Mouse (Mus musculus): ENCODE measurements around the gene Il21r. TPM values are rescaled to one million over a fixed set of nuclear protein-coding genes. Genes with fewer than 3 reads are reported as not detected.

Il21r gene
- total RNA-seq (2017), result 10.3 and 18.1 TPM in 2 replicates

DNA sequence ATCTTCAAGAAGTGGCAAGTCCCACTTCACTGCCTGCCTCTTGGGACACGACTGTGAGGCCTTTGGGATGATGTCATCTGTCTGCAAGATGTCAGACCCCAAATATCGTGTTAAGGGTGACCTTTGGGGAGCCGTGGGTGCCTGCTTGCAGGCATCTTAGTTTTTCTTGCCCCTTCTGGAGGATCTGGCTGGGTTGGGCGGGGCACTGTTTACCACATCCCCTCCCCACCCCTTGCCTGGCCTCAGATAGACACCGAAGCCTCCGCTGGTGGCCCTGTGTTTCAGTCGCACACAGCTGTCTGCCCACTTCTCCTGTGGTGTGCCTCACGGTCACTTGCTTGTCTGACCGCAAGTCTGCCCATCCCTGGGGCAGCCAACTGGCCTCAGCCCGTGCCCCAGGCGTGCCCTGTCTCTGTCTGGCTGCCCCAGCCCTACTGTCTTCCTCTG, at the start of gene Il21r:
Il21r (plus strand) TSS at position 245 of the 447 bp plus-strand sequence.
- ATAC-seq (replicated peaks in 1 of 2; ENCODE audit: insufficient read depth in 1 of 2, low FRiP score in 2 of 2, low TSS enrichment in 1 of 2, low read depth in 1 of 2, poor library complexity in 2 of 2, severe bottlenecking in 2 of 2), result peak; percentile 56 to 62

DNA sequence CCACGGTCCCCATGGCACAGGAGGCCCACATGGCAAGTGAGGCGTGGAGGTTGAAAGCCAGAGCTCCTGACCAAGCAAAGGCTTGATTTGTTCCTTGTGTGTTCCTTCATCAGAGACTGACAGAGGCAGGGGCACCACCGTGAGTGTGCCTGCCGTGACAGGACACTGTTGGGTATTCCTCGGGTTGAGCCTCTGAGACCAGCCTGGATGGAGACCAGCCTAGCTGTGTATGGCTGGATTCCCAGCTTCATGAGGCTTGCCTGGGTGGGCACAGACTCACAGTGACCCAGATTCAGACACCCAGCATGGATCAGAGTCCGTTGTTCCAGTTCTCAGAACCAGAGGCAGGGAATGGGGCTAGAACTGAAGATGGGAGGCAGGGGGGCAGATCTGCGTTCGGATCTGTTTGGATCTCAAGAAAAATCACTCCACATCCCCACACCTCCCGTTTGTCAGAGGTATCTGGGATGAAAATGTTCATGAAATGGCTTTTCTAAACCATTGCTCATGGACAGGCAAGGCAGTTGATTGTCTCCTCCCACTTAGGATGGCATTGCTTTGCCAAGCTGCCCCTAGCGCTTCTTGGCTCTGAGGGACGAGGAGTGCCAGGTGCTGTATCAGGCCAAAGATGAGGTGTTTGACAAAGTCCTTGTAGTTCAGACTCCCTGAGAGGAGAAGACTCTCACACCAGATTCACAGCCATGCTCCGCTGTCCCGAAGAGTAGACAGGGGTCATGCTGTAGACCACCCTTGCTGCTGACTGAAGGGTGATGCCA, 49.4 kb upstream of the Il21r start:
- no peak for ATAC-seq (replicated peaks in 1 of 2; ENCODE audit: insufficient read depth in 1 of 2, low FRiP score in 2 of 2, low TSS enrichment in 1 of 2, low read depth in 1 of 2, poor library complexity in 2 of 2, severe bottlenecking in 2 of 2)

DNA sequence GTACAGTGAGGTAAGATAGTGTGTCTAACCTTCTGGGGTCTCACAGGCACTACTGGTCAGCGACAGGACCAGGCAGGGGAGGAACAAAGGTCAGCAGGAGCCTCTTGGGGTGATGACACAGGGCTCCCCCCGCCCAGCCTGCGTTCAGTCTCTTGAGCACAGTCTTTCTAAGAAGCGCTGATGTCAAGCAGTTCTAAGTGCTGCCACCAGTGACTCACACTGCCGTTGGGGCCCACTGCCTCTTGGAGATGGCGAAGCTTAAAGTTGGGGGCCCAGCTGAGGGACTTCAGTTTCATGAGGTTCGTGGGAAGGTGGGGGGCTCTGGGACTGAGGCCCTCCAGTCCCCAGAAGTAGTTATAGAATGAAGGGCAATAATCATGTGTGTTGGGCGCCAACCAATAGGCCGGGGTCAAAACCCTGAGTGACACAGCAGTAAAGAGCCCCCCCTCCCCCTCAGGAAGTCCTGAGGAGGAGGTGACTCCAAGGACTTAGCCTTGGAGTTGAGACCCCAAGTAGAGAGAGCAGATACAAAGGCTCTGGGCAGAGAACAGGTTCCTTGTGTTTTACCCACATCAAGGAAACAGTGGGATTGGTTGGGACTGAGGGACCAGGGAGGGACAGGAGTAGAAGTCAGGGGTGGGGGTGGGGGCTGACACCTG, 48.6 kb upstream of the Il21r start:
- ATAC-seq (replicated peaks in 1 of 2; ENCODE audit: insufficient read depth in 1 of 2, low FRiP score in 2 of 2, low TSS enrichment in 1 of 2, low read depth in 1 of 2, poor library complexity in 2 of 2, severe bottlenecking in 2 of 2), result no peak

DNA sequence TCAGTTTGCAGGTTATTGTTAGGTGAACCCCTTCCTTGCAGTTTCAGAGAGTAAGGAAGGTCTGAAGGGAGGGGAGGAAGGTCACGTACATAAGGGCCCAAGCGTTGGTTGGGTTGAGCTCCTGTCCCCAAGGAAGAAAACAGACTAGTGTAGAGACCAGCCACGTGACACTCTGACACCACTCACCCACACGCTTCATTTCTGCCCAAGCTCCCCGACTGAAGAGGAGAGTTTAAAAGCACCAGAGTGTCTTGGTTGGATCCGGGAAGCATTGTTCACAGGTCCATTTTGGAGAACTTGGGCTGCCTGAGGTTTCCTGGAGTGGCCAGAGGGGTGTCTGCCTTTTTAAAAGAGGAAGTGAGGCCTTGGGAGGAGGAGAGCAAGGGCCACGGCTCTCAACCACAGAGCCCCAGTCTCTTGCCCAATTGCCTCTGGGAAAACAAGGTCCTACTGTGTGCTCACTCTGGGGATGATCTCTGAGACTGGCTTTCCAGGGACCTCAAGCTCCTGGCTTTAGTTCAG, 47.8 kb upstream of the Il21r start:
- ATAC-seq (replicated peaks in 1 of 2; ENCODE audit: insufficient read depth in 1 of 2, low FRiP score in 2 of 2, low TSS enrichment in 1 of 2, low read depth in 1 of 2, poor library complexity in 2 of 2, severe bottlenecking in 2 of 2), result peak; percentile 58 to 67

DNA sequence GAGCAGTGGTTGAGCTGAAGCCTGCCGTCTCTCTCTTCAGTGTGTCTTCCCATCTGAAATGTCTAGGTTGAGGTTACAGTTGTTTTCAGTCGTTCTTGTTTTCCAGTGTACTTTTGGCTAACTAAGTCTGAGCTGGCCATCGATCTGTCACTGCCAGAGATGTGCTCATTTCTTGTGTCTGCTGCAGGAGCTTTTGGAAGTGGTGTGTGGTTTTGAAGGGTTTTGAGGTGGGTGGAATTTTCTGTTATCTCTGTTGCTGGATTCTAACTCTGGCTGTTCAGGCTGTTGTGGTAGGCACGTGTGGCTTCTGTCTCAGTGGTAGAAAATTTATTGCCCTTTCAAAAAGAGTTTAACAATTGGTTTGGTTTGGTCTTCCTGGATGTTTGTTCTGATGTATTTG, 47.1 kb upstream of the Il21r start:
- ATAC-seq (replicated peaks in 1 of 2; ENCODE audit: insufficient read depth in 1 of 2, low FRiP score in 2 of 2, low TSS enrichment in 1 of 2, low read depth in 1 of 2, poor library complexity in 2 of 2, severe bottlenecking in 2 of 2), result peak in 1 of 2 experiments; percentile 2; a peak in 1 of 4 replicates

DNA sequence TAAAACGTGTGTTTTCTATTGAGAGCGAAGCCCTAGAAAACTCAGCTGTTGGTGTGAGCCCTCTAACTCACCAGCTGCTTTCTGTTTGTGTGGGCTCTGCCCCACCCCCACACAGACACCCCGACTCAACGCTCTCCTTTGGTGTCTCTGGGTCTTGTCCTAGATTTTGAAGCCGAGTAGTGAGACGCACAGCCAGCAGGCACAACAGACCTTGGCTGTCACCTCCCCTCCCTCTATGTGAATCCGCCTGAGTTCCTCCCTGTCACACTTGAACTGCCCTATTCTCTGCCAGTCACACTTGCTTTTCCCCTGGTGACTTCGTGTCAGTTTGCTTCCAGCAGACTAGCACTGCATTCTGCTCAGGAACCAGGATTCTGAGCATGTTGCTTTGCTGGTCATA, 46.4 kb upstream of the Il21r start:
- ATAC-seq (replicated peaks in 1 of 2; ENCODE audit: insufficient read depth in 1 of 2, low FRiP score in 2 of 2, low TSS enrichment in 1 of 2, low read depth in 1 of 2, poor library complexity in 2 of 2, severe bottlenecking in 2 of 2), result no peak

DNA sequence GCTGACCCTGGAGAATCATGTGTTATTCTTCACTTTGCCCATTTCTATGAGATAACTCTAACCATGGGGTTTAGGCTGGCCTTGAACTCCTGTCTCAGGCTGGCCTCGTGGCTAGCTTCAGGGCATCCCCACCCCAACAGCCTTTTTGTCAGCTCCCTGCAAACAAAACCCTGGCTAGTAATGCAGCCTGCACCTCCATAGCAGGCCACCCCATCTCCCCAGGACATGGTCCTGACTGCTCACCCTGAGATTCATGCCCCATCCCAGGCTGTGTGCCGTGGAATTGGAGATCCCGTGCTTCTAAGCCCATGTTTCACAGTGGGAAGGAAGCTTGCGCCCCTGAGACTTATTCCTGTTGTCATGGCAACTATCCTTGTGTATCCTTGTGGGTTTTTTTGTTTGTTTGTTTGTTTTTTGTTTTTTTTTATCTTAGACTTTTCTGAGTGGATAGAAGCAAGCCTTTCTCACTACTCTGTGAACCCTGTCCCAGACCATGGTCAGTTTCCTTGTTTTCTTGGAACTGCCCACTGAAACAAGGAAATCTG, 44.8 kb upstream of the Il21r start:
- ATAC-seq (replicated peaks in 1 of 2; ENCODE audit: insufficient read depth in 1 of 2, low FRiP score in 2 of 2, low TSS enrichment in 1 of 2, low read depth in 1 of 2, poor library complexity in 2 of 2, severe bottlenecking in 2 of 2), result no peak

DNA sequence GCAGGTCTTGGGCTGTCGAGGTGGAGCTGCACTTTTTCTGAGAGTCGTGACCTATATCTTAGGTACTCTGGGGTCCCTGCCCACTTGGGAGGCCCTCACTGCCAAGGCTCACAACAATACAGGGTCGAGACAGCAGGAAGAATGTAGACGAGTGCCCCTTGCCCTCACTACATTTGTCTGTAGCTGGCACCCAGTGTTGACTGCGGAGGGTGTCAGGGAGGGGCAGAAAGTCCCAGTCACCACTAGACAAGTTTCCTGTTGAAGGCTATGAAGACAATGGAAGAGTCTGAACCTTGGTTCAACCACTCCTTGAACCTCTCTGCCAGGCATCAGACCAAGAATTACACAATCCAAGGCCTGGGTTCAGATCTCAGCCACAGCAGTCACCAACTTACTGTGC, 44.2 kb upstream of the Il21r start:
- ATAC-seq (replicated peaks in 1 of 2; ENCODE audit: insufficient read depth in 1 of 2, low FRiP score in 2 of 2, low TSS enrichment in 1 of 2, low read depth in 1 of 2, poor library complexity in 2 of 2, severe bottlenecking in 2 of 2), result no peak

DNA sequence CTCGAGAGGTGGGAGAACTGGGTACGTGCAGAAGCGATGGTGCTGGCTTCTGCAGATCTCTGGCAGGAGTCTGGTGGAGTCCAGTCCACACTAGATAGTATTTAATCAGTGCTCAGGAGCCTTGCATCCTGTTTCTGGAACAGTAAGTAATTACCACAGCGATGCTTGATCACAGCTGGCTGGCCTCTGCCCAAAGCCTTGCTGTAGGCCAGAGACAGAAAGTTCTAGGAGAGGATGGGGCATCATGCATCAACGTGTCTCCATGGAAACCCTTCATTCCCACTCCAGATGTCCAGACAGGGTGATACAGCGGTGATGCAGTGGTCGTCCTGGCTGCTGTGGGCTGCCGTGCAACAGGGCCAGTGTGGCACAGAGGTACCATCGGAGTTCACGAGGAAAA, 43.7 kb upstream of the Il21r start:
- no peak for ATAC-seq (replicated peaks in 1 of 2; ENCODE audit: insufficient read depth in 1 of 2, low FRiP score in 2 of 2, low TSS enrichment in 1 of 2, low read depth in 1 of 2, poor library complexity in 2 of 2, severe bottlenecking in 2 of 2)

DNA sequence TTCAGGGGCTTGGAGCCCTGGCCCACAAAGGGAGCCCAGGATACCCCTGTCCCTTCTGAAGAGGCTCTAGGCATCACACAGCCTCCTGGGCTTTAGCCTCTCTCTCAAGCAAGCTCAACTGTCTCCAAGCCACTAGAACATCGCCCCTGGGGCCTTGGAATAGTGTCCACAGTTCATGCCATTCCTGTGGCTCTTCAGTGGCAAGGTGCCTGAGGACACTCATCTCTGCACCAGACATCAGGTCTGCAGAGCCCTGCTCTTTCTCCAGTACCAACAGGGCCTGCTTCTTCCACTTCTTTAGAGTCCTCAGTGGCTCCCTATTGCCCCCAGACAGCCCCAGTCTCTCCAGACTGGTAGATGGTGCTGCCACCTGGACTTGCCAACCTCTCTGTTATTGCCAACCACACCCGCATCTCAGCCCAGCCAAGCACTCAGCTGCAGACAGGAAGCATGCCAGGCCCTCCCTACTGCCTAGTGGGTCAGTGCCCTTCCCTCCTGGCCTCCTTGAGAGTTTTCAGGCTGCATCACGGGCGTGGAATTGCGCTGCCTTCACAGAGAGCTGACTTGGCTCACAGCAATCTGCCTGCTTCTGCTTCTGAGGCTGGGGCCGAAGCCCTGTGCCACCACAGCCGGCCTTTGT, 43.0 kb upstream of the Il21r start:
- no peak for ATAC-seq (replicated peaks in 1 of 2; ENCODE audit: insufficient read depth in 1 of 2, low FRiP score in 2 of 2, low TSS enrichment in 1 of 2, low read depth in 1 of 2, poor library complexity in 2 of 2, severe bottlenecking in 2 of 2)

DNA sequence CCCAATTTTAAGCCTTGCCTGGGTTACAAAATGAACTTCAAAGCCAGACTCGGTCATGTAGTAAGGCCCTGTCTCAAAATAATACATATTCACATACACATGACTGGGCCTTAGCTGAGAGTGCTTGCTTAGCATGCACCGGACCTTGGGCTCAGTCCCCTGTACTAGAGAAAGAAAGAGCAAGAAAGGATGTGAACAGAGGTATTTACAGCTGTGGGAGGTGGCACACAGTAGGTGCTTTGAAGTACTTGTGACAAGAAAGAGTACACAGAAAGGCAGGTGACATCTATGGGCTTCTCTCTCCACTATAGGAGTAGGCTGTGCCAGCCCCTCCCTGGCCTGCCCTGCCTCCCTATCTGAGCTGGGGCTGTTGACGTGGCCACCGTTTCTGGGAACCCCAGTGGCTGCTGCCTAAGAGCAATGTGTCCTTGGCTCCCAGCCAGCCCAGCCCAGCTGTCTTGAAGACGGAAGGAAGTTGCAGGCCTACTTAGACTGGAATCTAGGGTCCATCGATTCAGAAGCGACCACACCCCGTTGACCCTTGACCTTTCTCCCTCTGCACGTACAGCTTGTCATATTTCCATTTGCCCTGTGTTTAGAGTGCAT, 42.0 kb upstream of the Il21r start:
- peak; percentile 46 to 62; a peak in 3 of 4 replicates for ATAC-seq (replicated peaks in 1 of 2; ENCODE audit: insufficient read depth in 1 of 2, low FRiP score in 2 of 2, low TSS enrichment in 1 of 2, low read depth in 1 of 2, poor library complexity in 2 of 2, severe bottlenecking in 2 of 2)

DNA sequence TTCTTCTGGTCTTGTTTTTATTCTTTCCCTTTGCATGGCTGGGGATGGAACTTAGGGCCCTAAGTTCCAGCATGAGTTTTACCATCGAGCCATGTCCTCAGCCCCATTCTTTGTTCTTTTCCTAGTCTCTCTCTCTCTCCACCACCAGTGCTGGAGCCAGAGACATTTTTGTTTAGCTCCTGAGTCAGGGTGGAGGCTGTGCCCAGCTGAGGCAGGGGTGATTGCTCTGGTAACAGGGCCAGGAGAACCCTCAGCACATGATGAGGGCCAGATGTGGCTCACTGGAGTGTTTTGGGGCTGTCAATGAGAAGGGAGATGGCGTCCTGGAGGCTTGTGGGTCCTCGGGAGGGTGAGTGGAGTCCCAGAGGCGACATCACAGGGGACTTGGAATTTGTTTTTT, 40.8 kb upstream of the Il21r start:
- ATAC-seq (replicated peaks in 1 of 2; ENCODE audit: insufficient read depth in 1 of 2, low FRiP score in 2 of 2, low TSS enrichment in 1 of 2, low read depth in 1 of 2, poor library complexity in 2 of 2, severe bottlenecking in 2 of 2), result no peak

DNA sequence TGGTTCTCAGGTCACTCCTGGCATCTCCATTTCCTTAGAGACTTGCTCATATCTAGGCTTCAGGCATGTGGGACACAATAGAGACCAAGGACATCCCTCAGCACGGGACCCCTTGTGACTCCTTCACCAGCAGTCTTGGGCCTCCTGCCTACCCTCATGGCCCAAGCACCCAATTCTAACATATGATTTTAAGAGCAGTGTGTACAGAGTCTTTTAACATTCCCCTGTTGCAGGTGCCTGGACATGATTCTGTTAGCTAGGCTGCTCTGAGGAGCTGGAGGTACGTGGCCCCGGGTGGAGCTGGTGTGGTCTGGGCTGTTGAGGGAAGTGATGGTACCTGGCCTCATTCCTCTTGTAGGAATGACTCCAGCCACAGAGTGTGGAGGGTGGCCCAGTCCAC, 40.1 kb upstream of the Il21r start:
- ATAC-seq (replicated peaks in 1 of 2; ENCODE audit: insufficient read depth in 1 of 2, low FRiP score in 2 of 2, low TSS enrichment in 1 of 2, low read depth in 1 of 2, poor library complexity in 2 of 2, severe bottlenecking in 2 of 2), result no peak

DNA sequence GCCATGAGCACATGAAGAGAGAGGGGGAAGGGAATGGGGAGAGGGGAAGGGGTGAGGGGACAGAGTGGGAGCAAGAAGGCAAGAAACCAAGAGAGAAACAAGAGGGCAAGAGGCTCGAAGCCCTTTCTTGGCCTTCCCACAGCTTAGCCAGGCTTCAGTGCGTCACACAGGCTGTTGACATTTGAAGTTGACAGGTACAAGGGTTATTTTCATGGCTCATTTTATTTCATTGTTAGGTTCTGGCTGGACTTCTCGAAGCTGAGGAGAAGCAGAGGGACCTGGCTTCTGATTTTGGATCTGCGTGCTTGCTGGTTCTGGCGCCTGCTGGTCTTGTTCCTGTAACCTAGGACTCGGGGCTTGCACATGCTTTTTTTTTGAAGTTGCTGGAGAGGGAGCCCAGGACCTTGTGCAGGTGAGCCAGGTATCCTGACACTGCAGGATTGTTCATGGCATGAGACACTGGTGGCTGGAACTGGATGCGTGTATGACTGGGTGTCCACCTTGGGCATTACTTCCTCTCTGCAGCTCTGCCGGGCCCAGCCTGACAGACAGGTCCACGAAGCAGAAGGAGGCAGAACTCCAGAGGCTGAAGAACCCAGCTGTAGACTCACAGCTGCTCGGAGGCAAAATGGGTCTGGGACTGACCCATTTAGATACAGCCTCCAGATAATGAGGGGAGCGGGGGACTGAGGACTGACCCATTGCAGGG, 38.8 kb upstream of the Il21r start:
- ATAC-seq (replicated peaks in 1 of 2; ENCODE audit: insufficient read depth in 1 of 2, low FRiP score in 2 of 2, low TSS enrichment in 1 of 2, low read depth in 1 of 2, poor library complexity in 2 of 2, severe bottlenecking in 2 of 2), result no peak

DNA sequence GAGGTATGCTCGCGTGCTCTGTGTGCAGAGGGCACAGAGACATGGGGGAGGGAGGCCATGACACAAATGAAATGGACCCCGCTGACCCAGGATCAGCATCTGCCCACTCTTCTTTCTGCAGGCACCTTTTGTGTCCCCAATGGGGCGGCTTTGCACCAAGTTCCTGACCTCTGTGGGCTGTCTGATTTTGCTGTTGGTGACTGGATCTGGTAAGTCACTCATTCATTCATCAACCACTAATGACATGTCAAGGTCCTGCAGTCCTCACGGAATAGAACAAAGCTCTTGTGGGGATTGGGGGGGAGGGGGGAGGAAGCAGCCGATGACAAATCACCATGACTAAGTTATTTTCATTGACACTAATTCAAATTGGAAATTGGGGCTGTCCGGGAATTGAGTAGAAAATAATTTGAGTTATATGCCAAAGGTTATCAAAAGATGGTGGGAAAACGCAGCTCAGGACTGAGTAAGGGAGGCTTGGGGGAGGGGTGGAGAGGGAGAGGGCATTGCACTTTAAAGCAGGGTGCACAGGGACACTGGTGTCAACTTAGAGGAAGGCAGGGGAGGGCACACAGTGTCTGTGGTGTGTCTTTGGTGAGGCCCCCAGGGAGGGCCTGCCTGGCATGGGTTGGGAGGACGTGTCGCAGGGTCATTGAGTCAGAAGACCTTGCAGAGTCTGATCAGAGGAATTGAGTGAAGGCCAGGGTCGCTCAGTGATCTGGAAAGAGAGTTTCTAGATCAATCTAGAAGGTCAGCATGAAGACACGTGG, 37.5 kb upstream of the Il21r start:
- ATAC-seq (replicated peaks in 1 of 2; ENCODE audit: insufficient read depth in 1 of 2, low FRiP score in 2 of 2, low TSS enrichment in 1 of 2, low read depth in 1 of 2, poor library complexity in 2 of 2, severe bottlenecking in 2 of 2), result no peak

DNA sequence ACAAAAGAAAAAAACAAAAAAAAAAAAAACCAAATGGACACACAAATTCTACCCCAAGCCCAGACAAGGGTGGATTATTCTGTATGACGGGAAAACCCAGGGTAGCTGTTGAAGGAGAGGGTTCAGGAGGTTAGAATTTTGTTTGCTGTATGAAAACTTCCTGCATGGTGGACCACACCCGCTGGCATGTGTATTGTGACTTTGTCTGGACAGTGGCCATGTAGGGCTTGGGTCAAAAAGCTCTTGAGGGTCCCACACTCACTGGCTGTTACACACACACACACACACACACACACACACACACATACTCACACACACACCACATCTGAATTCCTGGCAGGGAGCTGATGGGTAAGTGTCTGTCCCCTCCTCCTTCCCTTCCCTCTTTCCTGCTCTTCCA, 36.8 kb upstream of the Il21r start:
- no peak for ATAC-seq (replicated peaks in 1 of 2; ENCODE audit: insufficient read depth in 1 of 2, low FRiP score in 2 of 2, low TSS enrichment in 1 of 2, low read depth in 1 of 2, poor library complexity in 2 of 2, severe bottlenecking in 2 of 2)

Measured in hematopoietic stem cell, adult 5-6 weeks (primary cell).